In genomic region chr1:173350372-173350957, GRCm38 (mm10) we compare ENCODE assay signal across 8 mouse cellular contexts. TPM values are rescaled to one million over a fixed set of nuclear protein-coding genes. Genes with fewer than 3 reads are reported as not detected.
DNase-seq lines count a peak whose midpoint lies in the region; ATAC-seq and TF ChIP-seq lines count a peak whose summit lies in the region.

Aim2 (plus strand) TSS chr1:173350879.

- TF ChIP-seq POLR2A in bone marrow, adult 2 months (IDR thresholded peaks at IDR 0.05; ENCODE audit: borderline replicate concordance, control insufficient read depth, low read depth, low read length): no peak

- no peak for TF ChIP-seq CTCF in gastrocnemius, adult 2 months (IDR thresholded peaks at IDR 0.05)
- no peak for TF ChIP-seq CTCF in bone marrow, adult 2 months (IDR thresholded peaks at IDR 0.05; ENCODE audit: control insufficient read depth, insufficient read depth, low read length)

- no peaks in the 10 kb centered on the region for H3K27me3 ChIP-seq in hindbrain, embryonic 16.5 days (replicated peaks; ENCODE audit: control insufficient read depth, insufficient read depth, low read length)
- H3K27me3 ChIP-seq in midbrain, embryonic 12.5 days: no peaks in the 10 kb centered on the region

- ATAC-seq in hindbrain, embryonic 16.5 days: peak; percentile 35
- ATAC-seq in midbrain, embryonic 12.5 days (ENCODE audit: low FRiP score, low read depth): peak; percentile 62

- no peak for DNase-seq in gastrocnemius, adult 2 months
- DNase-seq in gastrocnemius, postnatal 4 days (ENCODE audit: low spot score in 2 of 2): no peak
- DNase-seq in adrenal gland, adult 8-10 months: no peak
- no peak for DNase-seq in left cerebral cortex, postnatal 4 days
- no peak for DNase-seq in layer of hippocampus, adult 9-11 months

- no peaks in the 10 kb centered on the region; the same call in 1 of the 2 replicates for H3K4me1 ChIP-seq in bone marrow, adult 2 months (ENCODE audit: control insufficient read depth, insufficient read depth, low read length)
- H3K4me1 ChIP-seq in hindbrain, embryonic 16.5 days (ENCODE audit: control insufficient read depth, insufficient read depth, low read depth, low read length): peaks cover 6% of the 10 kb centered on the region; the same call in 1 of the 2 replicates
- peaks cover 26% of the 10 kb centered on the region for H3K4me1 ChIP-seq in midbrain, embryonic 12.5 days

- H3K9ac ChIP-seq in hindbrain, embryonic 16.5 days (ENCODE audit: low read depth, low read length): no peak within 1 kb of the TSS
- H3K9ac ChIP-seq in midbrain, embryonic 12.5 days (replicated peaks): peak within 1 kb of the TSS; percentile 53

- H3K4me2 ChIP-seq in hindbrain, embryonic 16.5 days (ENCODE audit: low read length): peak within 1 kb of the TSS; percentile 45
- peak within 1 kb of the TSS; percentile 62 for H3K4me2 ChIP-seq in midbrain, embryonic 12.5 days (replicated peaks)

- intact Hi-C loops in gastrocnemius, adult 2 months (cut with DNase I): no loop called here
- intact Hi-C loops in left cerebral cortex, postnatal 4 days (cut with DNase I): no loop called here

- H3K4me3 ChIP-seq in gastrocnemius, adult 2 months: peak within 1 kb of the TSS; percentile 34
- H3K4me3 ChIP-seq in bone marrow, adult 2 months (replicated peaks; ENCODE audit: control insufficient read depth, low read depth, low read length): peak within 1 kb of the TSS; percentile 2
- 0 out of 2 replicates have a peak within 1 kb of the TSS, but pooled peaks have one; percentile 2 for H3K4me3 ChIP-seq in hindbrain, embryonic 16.5 days (ENCODE audit: low read length)
- H3K4me3 ChIP-seq in midbrain, embryonic 12.5 days: peak within 1 kb of the TSS; percentile 44

- H3K27ac ChIP-seq in gastrocnemius, adult 2 months: no peak within 1 kb of the TSS
- no peak within 1 kb of the TSS for H3K27ac ChIP-seq in bone marrow, adult 2 months (ENCODE audit: control insufficient read depth, insufficient read depth, low read depth, low read length, poor library complexity)
- no peak within 1 kb of the TSS for H3K27ac ChIP-seq in hindbrain, embryonic 16.5 days (ENCODE audit: low read depth, low read length)
- peak within 1 kb of the TSS; percentile 46; the same call in 1 of the 2 replicates for H3K27ac ChIP-seq in midbrain, embryonic 12.5 days (replicated peaks)

- peaks cover 8% of the 10 kb centered on the region for H3K36me3 ChIP-seq in hindbrain, embryonic 16.5 days (ENCODE audit: control insufficient read depth, insufficient read depth, low read length)
- H3K36me3 ChIP-seq in midbrain, embryonic 12.5 days: peaks cover 16% of the 10 kb centered on the region

- H3K9me3 ChIP-seq in hindbrain, embryonic 16.5 days (ENCODE audit: control insufficient read depth, low read length): no peaks in the 10 kb centered on the region
- H3K9me3 ChIP-seq in midbrain, embryonic 12.5 days: no peaks in the 10 kb centered on the region

- WGBS in bone marrow, adult 2 months: 21% methylated on average over 10 of the region's 10 CpGs
- 9% methylated on average over 10 of the region's 10 CpGs for WGBS in hindbrain, embryonic 16.5 days
- 6% methylated on average over 10 of the region's 10 CpGs for WGBS in midbrain, embryonic 12.5 days

RNA-seq across cellular contexts. Expression of gene Aim2, which starts in this region (rescaled TPM):
- total RNA-seq in gastrocnemius, adult 2 months (2021): under 1 TPM; 0.11 to 0.28 TPM
- 1 to 10 TPM in 1 of 2 experiments, under 1 TPM in 1; 0.71 to 2.9 TPM for total RNA-seq in gastrocnemius, postnatal 4 days (2021)
- 13.1 and 29.2 TPM in 2 replicates for polyA plus RNA-seq in bone marrow, adult 2 months (2011; ENCODE audit: insufficient read depth, insufficient read length, low replicate concordance, missing spikeins)
- 0.99 and 1.6 TPM in 2 replicates for polyA plus RNA-seq in hindbrain, embryonic 16.5 days (2015; fragmentation: Nextera tagmentation; extraction: Ambion mirVana)
- polyA plus RNA-seq in midbrain, embryonic 12.5 days (2016; fragmentation: Nextera tagmentation; extraction: Ambion mirVana): 6.4 and 7.0 TPM in 2 replicates
- total RNA-seq in adrenal gland, adult 8-10 months (2022): 1 to 10 TPM; 1.4 to 3.3 (median 1.9) TPM
- 10 to 100 TPM in 1 of 2 experiments, 1 to 10 TPM in 1; 8.3 to 11.1 TPM for total RNA-seq in left cerebral cortex, postnatal 4 days (2021)
